Mouse (Mus musculus): ENCODE data around the gene Foxred2. TPM values are rescaled to one million over a fixed set of nuclear protein-coding genes. Genes with fewer than 3 reads are reported as not detected.

Gene Foxred2
- polyA plus RNA-seq, 1 experiment, result not detected

DNA sequence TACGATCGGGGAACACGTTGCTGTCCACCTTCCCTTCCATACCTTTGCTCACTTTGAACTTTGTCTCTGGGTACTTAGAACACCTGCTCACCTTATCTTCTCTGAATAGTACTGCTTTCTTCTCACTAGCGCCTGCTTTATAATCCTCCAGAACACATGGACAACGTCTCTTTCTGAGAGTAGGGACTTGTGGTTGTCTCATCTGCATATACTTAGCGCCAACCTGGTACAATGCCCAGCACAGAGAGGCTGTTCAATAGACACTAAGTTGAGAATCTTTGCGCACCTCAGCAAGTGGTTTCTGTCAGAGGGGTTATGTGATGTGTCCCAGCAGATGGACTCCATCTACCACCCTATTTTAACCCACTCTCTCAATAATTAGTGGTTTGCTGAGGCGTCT lies 26.7 kb downstream of the Foxred2 start:
- no peak for TF ChIP-seq GATA1 (IDR thresholded peaks at IDR 0.05; ENCODE audit: low read length)

DNA sequence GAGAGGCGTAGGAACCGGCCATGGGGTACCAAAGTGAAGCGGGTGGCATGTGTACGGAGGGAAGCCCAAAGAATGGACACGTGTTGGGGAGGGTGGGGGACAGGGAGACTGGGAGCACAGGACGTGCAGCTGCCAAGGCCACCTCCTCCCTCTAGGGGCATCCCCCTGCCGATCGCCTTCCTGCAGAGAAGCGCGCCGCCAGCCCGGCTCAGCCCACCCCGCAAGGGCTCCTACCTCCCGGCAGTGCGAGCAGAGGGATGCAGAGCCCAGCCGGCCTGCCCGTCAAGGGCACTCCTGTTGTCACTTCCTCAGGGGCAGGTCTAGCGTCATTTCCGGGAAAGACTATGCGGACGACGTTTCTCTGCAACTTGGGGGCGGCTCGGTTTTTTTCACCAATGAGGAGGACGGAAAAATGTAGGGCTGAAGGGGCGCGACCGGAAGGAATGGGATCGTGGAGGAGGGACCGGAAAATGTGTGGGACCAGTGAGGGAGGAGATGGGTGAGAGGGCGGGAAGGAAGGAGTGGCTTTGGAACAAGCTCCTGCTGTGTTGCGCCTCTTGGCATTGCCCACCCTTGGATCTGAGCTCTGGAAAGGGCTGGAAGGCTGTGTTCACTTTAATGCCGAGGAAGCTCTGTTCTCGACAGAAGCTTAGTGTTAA lies 27.7 kb downstream of the Foxred2 start, which contains the start of gene Txn2:
Txn2 (minus strand) TSS at position 334 of the 659 bp plus-strand sequence.
- no peak for TF ChIP-seq GATA1 (IDR thresholded peaks at IDR 0.05; ENCODE audit: low read length)

DNA sequence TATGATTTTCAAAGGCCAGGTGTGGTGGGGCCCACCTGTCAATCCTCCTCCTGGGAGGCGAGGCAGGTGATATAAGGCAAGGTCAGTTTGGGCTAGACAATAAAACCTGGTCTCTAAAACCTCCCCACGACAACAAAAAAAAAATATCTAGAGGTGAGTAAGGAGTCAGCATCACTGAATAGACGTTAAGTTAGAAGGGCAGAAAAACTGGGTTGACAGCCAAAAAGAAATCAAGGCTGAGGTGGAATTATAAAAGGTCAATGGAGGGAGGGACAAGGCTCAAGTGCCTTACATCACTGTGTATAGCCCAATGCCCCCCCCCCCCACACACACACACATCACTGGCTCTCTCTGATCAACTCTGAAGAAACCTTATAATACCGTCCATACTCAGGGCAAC lies 28.4 kb downstream of the Foxred2 start:
- TF ChIP-seq GATA1 (IDR thresholded peaks at IDR 0.05; ENCODE audit: low read length), result no peak

DNA sequence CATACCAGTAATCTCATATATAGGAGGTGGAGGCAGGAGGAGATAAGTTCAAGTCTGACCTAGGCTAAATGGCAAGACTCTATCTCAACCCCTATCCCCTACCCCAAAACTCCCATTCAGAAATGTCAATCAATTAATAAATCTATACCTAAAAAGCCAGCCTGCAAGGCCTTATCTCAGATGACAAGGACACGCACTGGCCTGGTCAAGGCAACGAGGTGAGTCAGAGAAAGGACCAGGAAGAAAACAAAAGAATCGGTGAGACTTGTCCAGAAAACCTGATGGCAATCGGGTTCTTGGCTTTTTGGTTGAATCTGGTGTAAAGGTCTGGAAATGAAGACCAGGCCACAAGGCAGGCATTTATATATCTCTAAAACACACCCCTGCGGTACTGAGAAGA lies 29.6 kb downstream of the Foxred2 start:
- TF ChIP-seq GATA1 (IDR thresholded peaks at IDR 0.05; ENCODE audit: low read length), result no peak

DNA sequence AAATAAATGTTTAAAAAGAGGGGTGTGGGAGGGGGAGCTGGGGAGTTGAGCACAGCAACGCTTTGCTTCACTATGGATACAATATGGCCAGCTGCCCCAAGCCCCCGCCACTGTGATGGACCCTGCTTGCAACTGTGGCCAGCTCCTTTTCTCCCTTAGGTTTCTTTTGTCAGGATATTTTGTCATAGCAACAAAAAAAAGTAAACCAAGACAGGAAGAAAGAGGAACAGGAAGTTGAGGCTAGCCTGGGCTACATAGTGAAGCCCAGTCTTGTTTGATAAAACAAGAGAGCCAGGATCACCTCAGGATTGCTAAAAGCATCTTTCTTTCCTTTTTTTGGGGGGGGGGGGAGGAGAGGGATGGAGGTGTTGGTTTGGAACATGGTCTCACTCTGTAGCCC lies 31.3 kb downstream of the Foxred2 start:
- no peak for TF ChIP-seq GATA1 (IDR thresholded peaks at IDR 0.05; ENCODE audit: low read length)

DNA sequence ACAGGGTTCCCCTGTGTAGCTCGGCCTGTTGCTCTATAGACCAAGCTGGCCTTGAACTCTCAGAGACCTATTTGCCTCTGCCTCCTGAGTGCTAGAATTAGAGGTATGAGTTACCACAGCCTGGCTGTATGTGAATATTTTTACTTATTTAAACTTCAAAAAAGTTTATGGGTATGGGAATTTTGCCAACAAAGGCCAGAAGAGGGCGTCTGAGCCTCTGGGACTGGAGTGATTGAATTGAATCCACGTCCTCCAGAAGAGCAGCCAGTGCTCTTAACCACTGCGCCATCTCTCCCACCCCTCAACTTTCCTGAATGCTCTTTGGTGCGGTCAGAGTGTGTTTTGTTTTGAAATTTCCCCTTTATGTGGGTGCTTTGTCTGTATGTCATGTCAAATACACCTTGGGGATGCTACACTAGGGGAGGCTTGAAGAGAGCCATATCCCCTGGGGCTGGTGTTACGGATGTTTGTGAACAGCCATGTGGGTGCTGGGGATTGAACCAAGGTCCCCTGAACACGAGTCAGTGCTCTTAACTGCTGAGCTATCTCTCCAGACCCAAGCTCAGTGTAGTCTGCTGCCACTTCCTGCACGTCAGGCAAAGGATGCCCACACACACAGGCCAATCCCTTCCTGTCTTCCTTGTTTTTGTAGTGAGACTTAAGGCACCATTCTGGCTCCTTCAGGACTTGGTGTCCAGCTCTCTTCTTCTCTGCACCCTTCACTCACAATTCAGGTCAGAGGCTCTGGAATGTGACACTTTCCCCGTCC lies 33.1 kb downstream of the Foxred2 start:
- TF ChIP-seq GATA1 (IDR thresholded peaks at IDR 0.05; ENCODE audit: low read length), result no peak

DNA sequence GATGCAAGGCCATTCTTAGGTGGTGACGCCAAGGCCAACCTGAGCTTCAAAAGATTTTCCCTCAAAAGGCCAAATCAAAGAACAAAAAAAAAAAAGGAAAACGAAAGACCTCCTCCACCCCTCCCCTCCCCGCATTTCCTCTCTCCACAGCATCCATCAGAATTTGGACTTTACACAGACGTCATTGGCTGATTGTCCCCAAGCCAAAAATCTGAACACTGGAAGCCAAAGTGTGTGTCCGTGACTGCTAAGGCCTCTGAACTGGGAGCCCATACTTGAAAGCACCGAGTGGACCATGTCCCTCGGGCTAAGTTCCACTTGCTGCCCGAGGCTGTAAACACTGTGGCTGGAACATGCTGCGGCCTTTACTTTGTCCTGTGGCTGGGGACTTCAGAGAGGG lies 33.8 kb downstream of the Foxred2 start:
- TF ChIP-seq GATA1 (IDR thresholded peaks at IDR 0.05; ENCODE audit: low read length), result no peak

DNA sequence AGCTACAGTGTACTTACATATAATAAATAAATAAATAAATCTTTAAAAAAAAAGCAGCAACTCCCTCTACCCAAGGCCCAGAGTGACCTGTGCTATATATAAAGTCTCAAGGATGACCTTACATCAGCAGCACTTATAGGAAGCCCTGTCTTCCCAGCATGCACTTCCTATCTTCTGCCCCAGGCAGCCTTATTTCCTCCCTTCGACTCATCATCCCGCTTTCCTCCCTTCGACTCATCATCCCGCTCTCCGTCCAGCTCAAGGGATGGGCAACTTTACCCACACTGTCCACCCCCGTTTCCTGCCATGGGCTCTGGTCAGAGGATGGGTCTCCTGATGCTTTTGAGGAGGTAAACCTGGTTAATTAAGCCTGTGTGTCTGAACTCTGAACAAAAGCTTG lies 34.9 kb downstream of the Foxred2 start:
- no peak for TF ChIP-seq GATA1 (IDR thresholded peaks at IDR 0.05; ENCODE audit: low read length)

DNA sequence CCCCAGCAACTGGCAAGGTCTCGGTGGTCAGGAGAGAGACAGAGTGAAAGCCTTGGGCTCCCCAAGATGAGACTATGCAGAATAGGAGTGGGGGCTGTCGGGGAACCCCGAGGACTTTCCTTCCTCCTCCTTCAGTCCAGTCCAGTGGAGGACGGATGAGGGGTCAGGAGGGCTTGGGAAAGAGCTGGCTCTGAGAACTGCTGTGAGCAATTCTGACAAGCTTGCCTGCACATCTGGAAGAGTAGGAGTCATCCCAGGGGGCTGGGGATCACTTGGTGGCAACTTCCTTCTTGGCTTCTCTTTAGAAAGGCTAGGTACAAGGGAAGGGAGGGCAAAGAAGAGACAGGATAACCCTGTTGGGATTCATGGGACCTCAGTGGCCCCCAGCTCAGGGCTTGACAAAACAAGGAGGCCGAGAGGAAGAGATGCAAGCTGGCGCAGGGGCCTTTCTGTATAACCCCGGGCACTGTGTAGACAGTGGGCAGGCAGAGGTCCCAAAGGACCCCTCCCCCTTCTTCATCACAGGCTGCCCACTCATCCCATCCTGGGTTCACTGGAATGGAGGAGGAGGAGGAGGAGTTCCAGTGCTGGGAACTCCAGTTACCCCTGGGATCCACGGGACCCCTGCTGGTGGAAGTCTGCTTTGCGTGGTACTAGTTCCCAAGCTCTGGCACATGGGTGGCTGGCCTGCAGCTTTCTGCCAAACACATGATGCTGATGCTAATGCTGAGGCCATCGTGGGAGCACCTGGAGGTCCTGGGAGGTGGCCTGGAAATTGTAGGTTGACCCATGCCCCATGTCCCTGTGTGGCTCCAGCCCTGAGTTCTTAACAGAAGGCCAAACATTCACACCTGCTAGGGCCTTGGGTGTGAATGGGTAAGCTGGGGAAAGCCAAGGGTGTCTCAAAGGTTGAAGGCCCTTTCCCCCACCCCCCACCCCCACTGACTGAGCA lies 35.7 kb downstream of the Foxred2 start:
- TF ChIP-seq GATA1 (IDR thresholded peaks at IDR 0.05; ENCODE audit: low read length), result no peak

DNA sequence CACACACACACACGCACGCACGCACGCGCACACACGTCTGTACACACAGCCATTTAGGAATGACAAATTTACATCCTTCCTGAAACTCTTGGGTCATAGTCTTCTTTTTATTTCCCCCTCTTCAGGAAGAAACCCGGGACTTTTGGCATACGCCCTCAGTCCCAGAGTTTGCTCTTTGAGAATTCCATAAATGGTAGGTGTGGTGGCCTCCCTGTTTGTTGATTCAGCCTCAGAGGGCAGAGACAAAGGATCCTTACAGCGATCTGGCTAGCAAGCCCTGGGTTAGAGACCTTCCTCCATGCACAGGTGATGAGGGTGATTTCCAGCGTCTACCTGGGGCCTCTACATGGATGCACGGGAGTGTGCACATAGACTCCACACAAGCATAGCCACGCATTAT lies 37.1 kb downstream of the Foxred2 start:
- TF ChIP-seq GATA1 (IDR thresholded peaks at IDR 0.05; ENCODE audit: low read length), result no peak

DNA sequence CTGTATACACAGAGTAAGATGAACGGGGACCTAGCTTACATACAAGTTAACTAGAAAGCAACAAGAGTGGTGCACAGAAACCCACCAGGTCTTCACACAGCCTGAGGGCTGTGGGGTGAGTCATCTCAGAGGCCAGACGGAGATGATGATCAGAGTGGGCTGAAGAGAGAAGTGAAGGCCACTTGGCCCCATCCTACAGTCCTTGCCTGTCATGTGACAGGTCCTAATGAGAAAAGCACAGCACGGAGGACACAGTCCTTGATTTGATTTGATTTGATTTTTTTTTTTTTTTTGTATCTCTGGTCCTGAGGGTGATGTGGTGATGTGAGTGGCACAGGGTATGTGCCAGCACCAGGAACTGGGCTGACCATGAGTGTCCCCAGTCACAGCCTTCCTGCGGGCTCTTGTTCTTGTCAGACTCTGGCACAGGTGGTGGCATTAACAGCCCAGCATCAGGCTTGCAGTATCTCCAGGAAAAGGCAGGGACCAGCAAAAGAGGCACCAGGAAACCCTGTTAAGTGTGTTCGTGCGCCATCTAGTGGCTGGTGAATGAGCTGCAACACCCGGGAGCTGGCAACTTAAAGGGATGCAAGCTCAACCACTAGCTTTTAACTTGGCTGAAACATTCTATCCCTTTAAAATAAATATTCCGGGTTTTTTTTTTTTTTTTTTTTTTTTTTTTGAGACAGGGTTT lies 39.5 kb downstream of the Foxred2 start:
- no peak for TF ChIP-seq GATA1 (IDR thresholded peaks at IDR 0.05; ENCODE audit: low read length)

DNA sequence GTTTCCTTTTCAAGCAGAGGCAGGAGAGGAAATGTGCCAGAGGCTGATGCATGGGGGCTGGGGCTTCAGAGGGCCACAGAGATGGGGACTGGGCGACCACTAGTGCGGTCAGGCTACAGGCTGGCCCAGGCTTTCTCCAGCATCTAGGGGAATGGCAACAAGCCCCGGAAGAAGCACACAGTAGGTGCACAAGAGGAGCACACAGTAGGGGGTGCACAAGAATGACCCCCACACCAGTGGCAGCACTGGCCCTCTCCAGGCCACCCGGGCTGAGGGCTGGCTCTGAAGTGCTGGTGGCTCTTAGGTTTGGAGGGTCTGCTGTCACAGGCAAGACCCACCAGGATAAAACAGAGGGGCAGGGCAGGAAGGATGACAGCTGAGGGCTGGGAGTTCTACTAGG lies 41.2 kb downstream of the Foxred2 start:
- TF ChIP-seq GATA1 (IDR thresholded peaks at IDR 0.05; ENCODE audit: low read length), result no peak

DNA sequence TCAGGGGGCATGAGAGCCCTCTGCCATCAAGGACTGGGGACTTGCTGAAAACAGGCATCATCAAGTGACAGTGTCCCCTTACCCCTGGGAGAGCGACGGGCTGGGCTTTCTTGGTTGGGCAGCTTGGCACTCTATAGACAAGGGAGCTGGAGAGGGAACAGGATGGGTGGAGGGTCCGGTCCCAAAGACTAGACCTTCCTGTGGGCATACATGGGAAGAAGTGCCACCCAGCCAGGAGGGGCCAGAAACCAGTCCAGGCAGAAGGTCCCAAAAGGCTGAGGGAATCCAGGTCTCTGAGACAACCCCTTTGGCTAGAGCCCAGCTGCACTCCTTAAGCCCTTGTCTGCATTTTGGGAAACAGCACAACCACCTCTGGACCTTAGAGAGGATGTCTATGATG lies 42.0 kb downstream of the Foxred2 start:
- TF ChIP-seq GATA1 (IDR thresholded peaks at IDR 0.05; ENCODE audit: low read length), result no peak

DNA sequence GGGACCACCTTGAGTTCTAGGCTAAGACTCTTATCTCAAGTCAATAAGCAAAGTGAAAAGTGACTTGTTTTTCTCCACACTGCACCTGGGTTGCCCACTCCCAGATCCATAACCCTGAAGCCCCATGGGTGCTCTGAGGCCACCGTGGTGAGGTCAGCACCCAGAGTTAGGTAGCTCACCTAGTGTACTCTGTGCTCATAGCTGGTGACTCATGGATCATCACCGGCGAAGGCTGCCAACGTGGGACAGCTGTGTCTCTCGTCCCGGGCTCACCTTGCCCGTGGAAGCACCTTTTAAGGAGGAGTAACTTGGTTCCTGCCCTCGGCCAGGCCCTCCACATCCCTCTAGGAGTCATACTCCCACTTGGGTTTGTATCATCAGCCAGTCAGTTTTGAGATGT lies 43.5 kb downstream of the Foxred2 start:
- TF ChIP-seq GATA1 (IDR thresholded peaks at IDR 0.05; ENCODE audit: low read length), result no peak

DNA sequence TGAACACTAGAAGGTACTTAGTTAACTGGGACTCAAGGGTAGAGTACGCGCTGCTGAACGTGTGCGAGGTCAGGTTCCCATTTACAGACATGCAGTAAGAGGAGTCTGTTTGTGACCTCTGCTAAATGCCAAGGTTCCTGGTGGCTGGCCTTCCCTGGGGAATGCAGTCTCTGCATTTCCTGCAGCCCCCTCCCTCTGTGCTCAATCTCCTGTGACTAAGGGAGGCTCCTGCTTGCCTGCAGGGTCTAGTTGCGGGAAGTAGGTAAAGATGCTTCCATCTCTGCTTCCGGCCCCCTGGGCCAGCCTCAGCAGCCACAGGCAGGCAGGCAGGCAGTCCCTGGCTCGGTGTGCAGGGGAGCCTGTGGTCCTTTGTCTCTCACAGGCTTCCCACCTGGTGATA lies 43.9 kb downstream of the Foxred2 start:
- TF ChIP-seq GATA1 (IDR thresholded peaks at IDR 0.05; ENCODE audit: low read length), result no peak
